Mouse (Mus musculus): ENCODE data around the gene Olfr20. TPM values are rescaled to one million over a fixed set of nuclear protein-coding genes. Genes with fewer than 3 reads are reported as not detected.
A peak's percentile ranks its signal among the peaks of the same experiment; 100 is the strongest.
"Not testable (repeated sequence)": the region's sequence is repeated elsewhere in the genome, so short reads cannot be mapped to it uniquely, and the experiment has no call there.

Olfr20 gene
- not detected in 2 replicates for polyA plus RNA-seq (2015; fragmentation: Nextera tagmentation; extraction: Ambion mirVana)

- no peak for ATAC-seq (ENCODE audit: insufficient read depth, low FRiP score, low read depth)
- Histone ChIP-seq H3K4me2 (no peak within 1 kb of the TSS), H3K27me3 (replicated peaks) (no peaks in the 10 kb centered on the region), H3K4me1 (no peaks in the 10 kb centered on the region), H3K9ac (no peak within 1 kb of the TSS), H3K27ac (no peak within 1 kb of the TSS), H3K36me3 (no peaks in the 10 kb centered on the region), H3K9me3 (no peaks in the 10 kb centered on the region), H3K4me3 (replicated peaks) (no peak within 1 kb of the TSS)
- 41% methylated on average over 3 of the region's 3 CpGs for WGBS
Measured at GRCm38 (mm10) chr11:73350483-73350882, at the start of gene Olfr20. Olfr20 (plus strand) TSS chr11:73350783.

DNA sequence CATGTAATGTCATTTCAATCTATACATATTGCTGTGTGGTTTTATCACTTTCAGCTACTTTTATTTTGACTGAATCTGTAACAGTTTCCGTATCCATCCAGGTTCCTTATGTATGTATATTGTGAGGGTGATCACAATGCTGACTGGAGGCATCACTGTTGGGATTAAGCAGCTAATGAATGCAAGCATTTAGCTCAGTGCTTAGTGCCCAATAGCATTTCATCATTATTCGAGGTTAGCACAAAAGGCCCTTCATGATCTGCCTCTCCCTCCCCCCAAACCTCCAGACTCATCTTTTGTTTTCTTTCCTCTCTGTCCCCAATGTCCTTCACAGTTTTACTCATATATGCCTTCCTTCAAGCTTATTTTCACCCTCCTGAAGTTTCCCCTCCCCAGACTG lies 47.5 kb upstream of the Olfr20 start:
- Histone ChIP-seq H3K4me2 (no peak overlapping the region), H3K9me3 (no peaks in the 10 kb centered on the region), H3K27me3 (replicated peaks) (no peaks in the 10 kb centered on the region), H3K4me3 (replicated peaks) (no peak overlapping the region), H3K27ac (no peak overlapping the region), H3K9ac (no peak overlapping the region), H3K36me3 (no peaks in the 10 kb centered on the region), H3K4me1 (no peaks in the 10 kb centered on the region)
- 54% methylated on average over 2 of the region's 2 CpGs for WGBS
- ATAC-seq (ENCODE audit: insufficient read depth, low FRiP score, low read depth), result no peak

DNA sequence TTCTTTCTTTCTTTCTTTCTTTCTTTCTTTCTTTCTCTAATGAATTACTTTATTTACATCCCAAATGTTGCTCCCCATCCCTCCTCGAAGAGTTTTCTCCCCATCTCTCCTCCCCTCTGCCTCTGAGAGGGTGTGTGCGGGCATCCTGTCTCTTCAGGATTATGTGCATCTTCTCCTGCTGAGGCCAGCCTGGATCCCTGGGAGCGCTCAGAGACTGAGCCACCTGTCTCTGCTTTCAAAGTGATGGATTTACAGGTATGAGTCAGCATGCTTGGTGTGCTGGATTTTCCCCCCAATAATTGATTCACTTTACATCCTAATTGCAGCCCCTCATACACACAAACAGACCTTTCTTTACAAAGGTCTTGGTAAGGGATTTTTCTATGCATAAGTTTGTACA lies 34.6 kb upstream of the Olfr20 start:
- Histone ChIP-seq H3K9me3 (no peaks in the 10 kb centered on the region), H3K4me1 (no peaks in the 10 kb centered on the region), H3K9ac (no peak overlapping the region), H3K36me3 (no peaks in the 10 kb centered on the region), H3K27me3 (replicated peaks) (no peaks in the 10 kb centered on the region), H3K4me3 (replicated peaks) (no peak overlapping the region), H3K27ac (no peak overlapping the region), H3K4me2 (no peak overlapping the region)
- 46% methylated on average over 3 of the region's 3 CpGs for WGBS
- ATAC-seq (ENCODE audit: insufficient read depth, low FRiP score, low read depth), result no peak

DNA sequence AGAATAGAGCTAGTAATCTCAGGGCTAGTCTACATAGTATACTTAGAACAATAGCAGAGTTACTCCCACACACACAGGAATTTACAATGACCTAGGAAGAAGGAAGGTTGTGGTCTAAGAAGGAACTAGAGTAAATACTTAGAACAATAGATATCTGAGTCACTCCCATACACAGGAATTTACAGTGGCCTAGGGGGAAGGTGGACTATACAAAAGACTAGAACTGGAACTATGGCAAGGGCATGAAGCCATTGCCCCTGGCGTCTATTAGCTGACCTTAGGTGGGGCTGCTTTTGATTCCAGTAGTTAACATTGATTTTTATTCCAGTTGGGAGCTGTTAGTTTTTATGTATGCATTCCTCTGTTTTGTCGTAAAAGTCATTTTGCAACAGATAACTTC lies 32.0 kb upstream of the Olfr20 start:
- H3K36me3 ChIP-seq; H3K9me3 ChIP-seq; H3K9ac ChIP-seq; ATAC-seq (ENCODE audit: insufficient read depth, low FRiP score, low read depth); H3K4me3 ChIP-seq (replicated peaks); H3K4me1 ChIP-seq; H3K27ac ChIP-seq; H3K4me2 ChIP-seq; H3K27me3 ChIP-seq (replicated peaks): not testable (repeated sequence)
- WGBS, result 59% methylated on average over 2 of the region's 2 CpGs

DNA sequence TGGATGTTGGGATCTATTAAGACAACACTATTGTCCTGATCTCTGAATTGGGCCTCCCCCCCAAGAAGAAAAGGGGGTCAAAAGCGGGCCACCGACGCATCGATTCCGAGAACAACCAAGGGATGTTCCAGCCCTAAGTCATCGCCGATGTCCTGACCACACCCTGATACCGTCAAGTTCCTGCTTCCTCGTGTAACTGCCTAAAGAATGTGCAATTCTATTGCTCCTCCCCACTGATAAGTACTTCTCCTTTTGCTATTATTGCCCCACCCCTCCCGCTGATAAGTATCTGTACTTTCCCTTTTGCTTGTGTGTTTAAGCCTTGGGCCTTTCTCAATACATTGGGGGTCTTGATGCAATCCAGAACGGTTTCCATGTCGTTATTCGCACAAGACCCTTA lies 29.5 kb upstream of the Olfr20 start:
- not testable (repeated sequence) for H3K36me3 ChIP-seq; ATAC-seq (ENCODE audit: insufficient read depth, low FRiP score, low read depth); H3K9me3 ChIP-seq; H3K4me3 ChIP-seq (replicated peaks); H3K4me2 ChIP-seq; H3K9ac ChIP-seq; H3K27me3 ChIP-seq (replicated peaks); H3K4me1 ChIP-seq; H3K27ac ChIP-seq
- 89% methylated on average over 13 of the region's 13 CpGs for WGBS

GRCm38 (mm10) chr11:73323906-73324830 lies 26.4 kb upstream of the Olfr20 start:
- no peaks in the 10 kb centered on the region for H3K9me3 ChIP-seq
- H3K9ac ChIP-seq, result no peak overlapping the region
- WGBS, result 56% methylated on average over 9 of the region's 9 CpGs
- no peaks in the 10 kb centered on the region for H3K36me3 ChIP-seq
- peak overlapping the region; percentile 25; the same call in 1 of the 2 replicates for H3K4me2 ChIP-seq
- peaks cover 4% of the 10 kb centered on the region; the same call in 1 of the 2 replicates for H3K4me1 ChIP-seq
- ATAC-seq (ENCODE audit: insufficient read depth, low FRiP score, low read depth), result no peak
- H3K27ac ChIP-seq, result no peak overlapping the region
- no peak overlapping the region for H3K4me3 ChIP-seq (replicated peaks)
- no peaks in the 10 kb centered on the region for H3K27me3 ChIP-seq (replicated peaks)

- Histone ChIP-seq H3K9me3 (no peaks in the 10 kb centered on the region), H3K9ac (no peak overlapping the region), H3K4me1 (peaks cover 4% of the 10 kb centered on the region; the same call in 1 of the 2 replicates), H3K27me3 (replicated peaks) (no peaks in the 10 kb centered on the region), H3K4me3 (replicated peaks) (0 out of 2 replicates have a peak overlapping the region, but pooled peaks have one; percentile 10), H3K36me3 (no peaks in the 10 kb centered on the region), H3K4me2 (peak overlapping the region; percentile 38), H3K27ac (peak overlapping the region; percentile 55)
- peak; percentile 67; the same call in 1 of the 2 replicates for ATAC-seq (ENCODE audit: insufficient read depth, low FRiP score, low read depth)
- 22% methylated on average over 12 of the region's 12 CpGs for WGBS
Measured at GRCm38 (mm10) chr11:73326485-73326886, 24.1 kb upstream of the Olfr20 start.

DNA sequence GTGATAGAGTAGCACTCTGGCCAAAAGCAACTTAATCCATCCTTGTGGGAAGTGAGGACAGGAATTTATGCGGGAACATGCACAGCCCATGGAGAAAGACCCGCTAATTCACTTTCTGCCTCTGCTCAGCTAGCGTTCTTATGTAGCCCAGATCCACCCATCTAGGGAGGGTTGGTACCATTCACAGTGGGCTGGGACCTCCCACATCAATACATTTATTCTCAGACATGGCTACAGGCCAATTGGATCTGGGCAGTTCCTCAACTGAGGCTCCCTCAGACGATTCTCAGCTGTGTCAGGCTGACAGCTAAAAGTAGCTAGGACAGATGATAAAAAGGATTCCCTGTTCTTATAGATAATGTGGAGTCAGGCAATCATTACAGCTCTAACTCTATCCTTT lies 23.2 kb upstream of the Olfr20 start:
- peak; percentile 67 for ATAC-seq (ENCODE audit: insufficient read depth, low FRiP score, low read depth)
- Histone ChIP-seq H3K4me3 (replicated peaks) (no peak overlapping the region), H3K9ac (no peak overlapping the region), H3K4me2 (no peak overlapping the region), H3K9me3 (no peaks in the 10 kb centered on the region), H3K27ac (peak overlapping the region; percentile 5; the same call in 1 of the 2 replicates), H3K36me3 (no peaks in the 10 kb centered on the region), H3K4me1 (peaks cover 4% of the 10 kb centered on the region; the same call in 1 of the 2 replicates), H3K27me3 (replicated peaks) (no peaks in the 10 kb centered on the region)
- WGBS, result 43% methylated on average over 4 of the region's 4 CpGs

- Histone ChIP-seq H3K36me3 (no peaks in the 10 kb centered on the region), H3K9ac (no peak within 1 kb of the TSS), H3K27ac (no peak within 1 kb of the TSS), H3K27me3 (replicated peaks) (no peaks in the 10 kb centered on the region), H3K4me1 (peaks cover 4% of the 10 kb centered on the region; the same call in 1 of the 2 replicates), H3K4me3 (replicated peaks) (no peak within 1 kb of the TSS), H3K4me2 (no peak within 1 kb of the TSS), H3K9me3 (no peaks in the 10 kb centered on the region)
- no peak for ATAC-seq (ENCODE audit: insufficient read depth, low FRiP score, low read depth)
- WGBS, result 82% methylated on average over 27 of the region's 27 CpGs
Measured at GRCm38 (mm10) chr11:73329442-73329841, 21.1 kb upstream of the Olfr20 start, which contains the start of the genes Aspa, Gm49340 and Spata22. Aspa (minus strand) TSS chr11:73329596. Gm49340 (plus strand) TSS chr11:73329741. Spata22 (plus strand) TSS chr11:73329741.

DNA sequence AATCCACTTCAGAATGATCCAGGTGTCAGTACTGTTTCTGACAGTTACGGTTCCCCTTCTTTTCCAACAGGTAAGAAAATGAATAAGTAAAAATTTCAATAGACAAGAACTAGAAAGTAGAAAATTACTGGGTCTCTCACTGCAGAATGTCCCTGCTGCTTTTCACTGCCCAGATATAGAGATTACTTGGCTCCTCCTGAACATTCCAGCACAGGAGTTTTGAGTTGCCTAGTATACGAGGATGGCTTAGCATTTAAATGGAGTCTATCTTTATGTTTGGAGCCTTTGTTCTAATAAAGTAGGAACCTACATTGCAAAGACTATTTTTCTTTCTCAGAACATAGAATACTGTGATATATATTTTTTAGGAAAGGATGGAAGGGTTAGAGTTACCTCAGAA lies 17.2 kb upstream of the Olfr20 start:
- Histone ChIP-seq H3K9me3 (no peaks in the 10 kb centered on the region), H3K27me3 (replicated peaks) (no peaks in the 10 kb centered on the region), H3K9ac (no peak overlapping the region), H3K4me3 (replicated peaks) (no peak overlapping the region), H3K4me1 (no peaks in the 10 kb centered on the region), H3K4me2 (no peak overlapping the region), H3K27ac (no peak overlapping the region), H3K36me3 (no peaks in the 10 kb centered on the region)
- ATAC-seq (ENCODE audit: insufficient read depth, low FRiP score, low read depth), result no peak
- WGBS, result 72% methylated on average over 2 of the region's 2 CpGs

DNA sequence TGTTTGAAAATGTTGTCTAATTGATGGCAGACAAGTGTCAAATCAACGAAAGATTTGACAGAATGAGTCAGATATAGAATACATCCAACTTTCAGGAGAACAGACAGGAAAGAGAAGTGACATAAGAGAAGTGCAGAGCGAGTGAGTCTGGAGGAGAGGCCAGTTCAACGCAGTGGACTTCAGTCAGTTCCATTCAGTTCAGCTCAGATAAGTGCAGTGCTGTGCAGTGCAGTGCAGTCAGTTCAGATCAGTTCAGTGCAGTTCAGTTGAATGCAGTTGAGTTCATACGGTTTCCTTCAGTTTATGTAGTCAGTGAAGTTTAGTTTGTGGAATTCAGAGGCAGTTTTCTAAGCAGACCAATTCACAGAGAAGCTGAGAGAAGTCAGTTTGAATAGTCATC lies 13.7 kb upstream of the Olfr20 start:
- H3K4me2 ChIP-seq, result no peak overlapping the region
- H3K27me3 ChIP-seq (replicated peaks), result no peaks in the 10 kb centered on the region
- no peak for ATAC-seq (ENCODE audit: insufficient read depth, low FRiP score, low read depth)
- WGBS, result 72% methylated on average over 4 of the region's 4 CpGs
- H3K9ac ChIP-seq, result no peak overlapping the region
- no peaks in the 10 kb centered on the region for H3K9me3 ChIP-seq
- no peaks in the 10 kb centered on the region for H3K4me1 ChIP-seq
- H3K4me3 ChIP-seq (replicated peaks), result no peak overlapping the region
- no peaks in the 10 kb centered on the region for H3K36me3 ChIP-seq
- no peak overlapping the region for H3K27ac ChIP-seq

GRCm38 (mm10) chr11:73370946-73371345 lies 20.4 kb downstream of the Olfr20 start, which contains the start of gene Olfr376:
Olfr376 (plus strand) TSS chr11:73371246.
- Histone ChIP-seq H3K9me3 (no peaks in the 10 kb centered on the region), H3K4me3 (replicated peaks) (no peak within 1 kb of the TSS), H3K27me3 (replicated peaks) (no peaks in the 10 kb centered on the region), H3K36me3 (no peaks in the 10 kb centered on the region), H3K4me1 (no peaks in the 10 kb centered on the region), H3K27ac (no peak within 1 kb of the TSS), H3K9ac (no peak within 1 kb of the TSS), H3K4me2 (no peak within 1 kb of the TSS)
- WGBS, result 77% methylated on average over 2 of the region's 2 CpGs
- ATAC-seq (ENCODE audit: insufficient read depth, low FRiP score, low read depth), result no peak

All from stomach, embryonic 15.5 days (tissue).